Mouse (Mus musculus) kidney, postnatal 10 days (tissue): ENCODE measurements at regions not wholly inside any gene's neighbourhood (a gene's known extent, or its start where the extent isn't known, plus 50 kb on each side); places are given as distances from the start of the nearest gene placed in this dataset.

Source experiments
- DNase-seq: peaks from one replicate; pipeline ENCODE4 v3.0.0; 2021; ENCODE audit warnings: mixed read lengths

GRCm38 (mm10) chr13:107462791-107463190 lies 440.9 kb upstream of the Kif2a start:
- DNase-seq, result no peak

DNA sequence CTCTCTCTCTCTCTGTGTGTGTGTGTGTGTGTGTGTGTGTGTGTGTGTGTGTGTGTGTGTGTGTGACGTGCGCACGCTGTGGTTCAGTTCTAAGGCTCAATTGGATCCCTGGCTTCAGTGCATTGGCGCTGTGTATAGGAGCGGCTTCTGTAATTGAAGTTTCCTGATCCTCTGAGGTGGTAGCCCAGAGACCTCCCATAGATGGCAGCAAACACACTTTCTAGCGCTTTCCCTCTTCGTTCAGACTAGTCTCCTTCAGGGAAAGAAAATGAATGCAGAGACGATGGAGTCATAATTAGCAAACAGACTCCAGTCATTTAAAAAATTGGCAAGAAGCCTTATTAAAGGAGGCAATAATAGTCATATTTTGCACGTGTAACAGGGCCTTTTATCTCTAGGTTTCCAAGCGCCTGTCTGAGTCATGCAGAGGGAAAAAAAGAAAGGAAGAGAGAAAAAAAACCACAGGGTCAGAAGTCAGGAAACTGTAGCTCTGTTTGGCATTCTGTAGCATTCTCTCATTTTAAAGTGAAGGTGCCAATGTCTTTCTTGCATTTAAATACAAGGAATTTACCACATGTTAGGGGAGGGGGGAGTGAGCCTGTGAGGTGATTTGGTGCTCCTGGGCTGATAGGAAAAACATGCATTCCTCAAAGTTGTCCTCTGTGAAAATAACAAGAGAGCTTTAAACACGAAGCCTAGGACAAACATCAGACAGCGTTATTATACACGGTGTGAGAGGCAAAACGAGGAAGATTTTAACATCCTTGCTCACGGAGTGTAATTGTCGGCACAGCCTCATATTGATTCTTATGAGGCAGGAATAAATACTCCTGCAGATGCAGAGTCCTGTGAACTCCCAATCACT lies 439.4 kb upstream of the Kif2a start:
- peak; percentile 78 for DNase-seq

DNA sequence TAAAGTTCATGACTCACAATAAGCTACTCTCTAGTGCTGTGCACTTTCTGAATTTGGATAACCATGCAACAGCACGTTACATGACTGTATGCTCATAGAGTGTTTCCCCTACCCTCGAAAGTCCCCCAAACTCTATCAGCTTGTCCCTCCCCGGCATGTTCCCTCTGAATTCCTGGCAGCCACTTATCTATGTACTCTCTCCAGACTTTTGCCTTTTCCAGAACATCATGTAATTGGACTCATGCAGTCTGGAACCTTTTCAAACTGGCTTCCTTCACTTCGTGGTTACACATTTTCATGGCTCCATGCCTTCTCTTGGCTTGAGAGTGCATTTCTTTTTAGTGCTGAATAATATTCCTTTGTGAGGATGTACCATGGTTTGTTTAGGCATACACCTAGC lies 436.8 kb upstream of the Kif2a start:
- DNase-seq, result no peak

- DNase-seq, result no peak
Measured at GRCm38 (mm10) chr13:107457270-107457669, 435.3 kb upstream of the Kif2a start.

GRCm38 (mm10) chr13:107456394-107456793 lies 434.5 kb upstream of the Kif2a start:
- no peak for DNase-seq

DNA sequence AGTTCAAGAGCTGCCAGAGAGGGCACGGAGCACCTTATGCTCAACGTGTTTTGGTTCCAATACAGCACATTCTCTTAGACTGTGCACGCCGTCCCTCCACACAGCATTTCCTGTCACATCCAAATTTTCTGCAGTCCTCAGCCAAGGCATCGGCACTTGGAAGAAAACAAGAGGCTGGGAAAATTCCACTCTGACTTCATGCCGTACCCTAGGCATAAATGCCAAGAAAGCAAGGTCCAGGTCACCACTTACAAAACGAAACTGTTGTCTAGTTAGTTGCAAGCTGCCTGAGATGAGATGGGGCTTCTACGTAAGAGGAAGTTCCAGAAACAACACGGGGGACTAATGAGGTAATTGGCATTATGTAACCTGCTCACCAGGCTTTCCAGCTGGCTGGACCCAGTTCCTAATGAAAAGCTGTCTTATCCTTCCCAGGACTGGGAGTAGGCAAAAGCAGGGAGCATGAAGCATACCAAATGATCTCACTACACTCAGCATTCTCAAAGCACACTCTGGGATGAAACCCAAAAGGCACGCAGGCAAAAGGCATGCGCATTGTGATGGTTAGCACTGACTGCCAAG lies 427.8 kb upstream of the Kif2a start:
- DNase-seq, result peak; percentile 32

DNA sequence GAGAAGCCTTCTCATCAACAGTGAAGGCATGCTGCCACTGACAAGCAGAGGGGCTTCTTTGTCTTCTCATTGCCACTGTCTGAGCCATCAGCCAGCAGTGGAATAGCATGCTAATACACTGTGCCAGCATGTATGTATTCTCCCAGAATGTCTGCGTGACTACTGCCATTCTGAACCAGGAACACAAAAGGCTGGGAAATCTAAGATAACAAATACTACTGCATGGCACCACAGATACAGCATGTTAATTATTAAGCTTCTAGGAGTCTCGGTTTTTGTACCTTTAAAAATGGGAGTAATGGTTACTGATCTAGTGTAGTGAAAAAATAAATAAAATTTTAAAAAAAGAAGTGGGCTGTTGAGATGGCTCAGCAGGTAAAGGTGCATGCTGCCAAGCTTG lies 425.9 kb upstream of the Kif2a start:
- no peak for DNase-seq

- DNase-seq, result no peak
Measured at GRCm38 (mm10) chr13:107419363-107420155, 397.6 kb upstream of the Kif2a start.

DNA sequence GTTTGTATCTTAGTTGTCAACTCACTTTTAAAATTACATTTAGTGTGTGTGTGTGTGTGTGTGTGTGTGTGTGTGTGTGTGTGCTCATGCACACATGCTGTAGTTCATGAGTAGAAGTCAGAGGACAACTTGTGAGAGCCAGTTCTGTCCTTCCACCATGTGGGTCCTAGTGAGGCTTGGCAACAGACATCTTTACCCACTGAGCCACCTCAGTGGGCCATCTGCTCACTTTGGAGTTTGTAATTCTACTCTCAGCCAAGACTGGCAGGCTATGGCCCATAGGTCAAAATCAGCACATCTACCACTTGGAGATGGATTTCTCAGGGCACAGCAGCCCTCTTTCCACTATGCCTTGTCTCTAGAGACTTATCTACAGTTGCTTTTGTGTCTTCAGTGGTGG lies 388.3 kb upstream of the Kif2a start:
- DNase-seq, result no peak

- DNase-seq, result no peak
Measured at GRCm38 (mm10) chr13:107407674-107408026, 385.7 kb upstream of the Kif2a start.

DNA sequence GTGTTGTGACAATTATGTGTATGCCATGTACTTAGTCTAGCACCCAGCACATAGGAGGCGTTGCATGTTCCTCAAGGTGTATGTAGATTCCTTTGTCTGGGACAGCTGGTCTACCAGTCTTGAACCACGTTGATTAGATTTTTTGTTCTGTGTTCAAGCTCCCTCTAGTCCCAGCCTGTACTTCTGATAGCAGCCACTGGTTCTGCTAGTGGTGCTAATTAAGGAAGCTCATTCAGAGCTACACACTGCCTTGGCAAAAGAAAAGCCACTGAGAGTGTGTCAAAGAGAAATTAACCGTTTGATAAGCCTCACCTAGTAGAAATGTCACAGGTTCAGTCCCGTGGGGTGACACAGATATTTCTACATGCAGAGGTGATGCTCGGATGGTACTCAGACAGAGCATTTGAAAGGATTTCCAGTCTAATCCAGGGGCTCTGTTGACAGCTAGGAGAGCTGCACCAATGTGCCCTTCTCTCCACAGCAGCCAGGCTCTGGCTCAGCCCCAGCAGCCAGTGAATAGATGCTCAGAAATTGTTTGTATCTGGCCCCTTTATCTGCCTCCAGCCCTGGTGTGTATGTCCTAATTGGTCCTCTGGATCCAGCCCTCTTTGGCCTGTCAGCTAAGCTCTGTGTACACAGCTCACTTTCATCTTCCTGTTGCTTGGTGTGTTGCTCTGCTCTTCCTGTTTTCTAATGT lies 385.2 kb upstream of the Kif2a start:
- DNase-seq, result no peak

- no peak for DNase-seq
Measured at GRCm38 (mm10) chr13:107398621-107399363, 376.9 kb upstream of the Kif2a start.

GRCm38 (mm10) chr13:107396036-107396435 lies 374.1 kb upstream of the Kif2a start:
- peak; percentile 14 for DNase-seq

DNA sequence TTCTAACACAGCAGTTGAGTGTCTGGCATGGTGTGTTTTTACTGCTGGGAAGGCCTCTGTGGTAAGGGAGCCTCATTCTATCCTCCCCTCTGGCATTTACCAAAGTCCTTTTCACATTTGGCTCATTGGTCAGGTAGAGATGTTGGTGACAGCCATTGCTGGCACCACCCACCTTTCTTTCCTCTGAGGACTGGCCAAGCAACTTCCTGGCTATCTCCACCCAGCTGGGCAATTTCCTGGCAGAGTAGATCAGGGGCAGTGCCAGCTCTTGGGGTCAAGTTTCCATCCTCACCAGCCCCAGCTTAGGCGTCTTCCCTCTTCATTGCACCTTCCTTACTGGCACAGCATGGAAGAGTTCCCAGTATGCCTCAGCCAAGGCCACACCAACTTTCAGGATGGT lies 372.5 kb upstream of the Kif2a start:
- DNase-seq, result no peak

- DNase-seq, result no peak
Measured at GRCm38 (mm10) chr13:107389535-107390150, 367.7 kb upstream of the Kif2a start.

DNA sequence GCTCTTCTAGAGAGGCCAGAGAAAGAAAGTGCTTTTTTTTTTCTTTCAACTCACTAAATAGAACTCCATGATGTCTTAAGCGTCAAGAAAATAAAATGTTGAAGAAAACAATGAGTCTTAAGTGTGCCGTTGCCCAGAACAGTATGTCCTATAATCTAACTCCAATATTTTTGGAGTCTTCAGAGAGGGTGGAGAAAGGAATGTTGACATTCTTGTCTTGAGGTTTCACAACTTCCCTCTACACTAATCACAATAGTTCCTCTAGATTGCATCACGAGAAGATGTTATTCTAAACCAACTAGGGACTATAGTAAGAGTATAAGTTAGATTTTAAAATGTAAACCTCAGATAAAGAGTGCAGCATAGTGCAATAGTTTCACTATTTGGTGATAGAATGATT lies 367.1 kb upstream of the Kif2a start:
- DNase-seq, result no peak

DNA sequence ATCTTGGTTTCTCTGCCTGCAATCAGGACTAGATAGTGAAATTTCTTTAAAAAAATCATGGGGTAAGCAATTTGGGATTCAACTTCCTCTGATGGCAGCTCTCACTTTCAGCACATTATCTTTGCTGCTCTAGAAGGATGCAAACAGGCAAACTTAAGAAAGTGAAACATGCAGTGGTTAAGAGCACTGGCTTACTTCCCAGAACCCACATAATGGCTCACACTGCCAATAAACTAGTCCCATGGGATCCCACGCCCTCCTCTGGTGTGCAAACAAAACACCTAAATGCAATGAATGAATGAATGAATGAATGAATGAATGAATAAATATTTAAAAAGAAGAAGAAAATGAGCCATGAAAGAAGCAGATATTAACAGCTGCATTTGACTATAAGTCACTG lies 356.1 kb upstream of the Kif2a start:
- no peak for DNase-seq

DNA sequence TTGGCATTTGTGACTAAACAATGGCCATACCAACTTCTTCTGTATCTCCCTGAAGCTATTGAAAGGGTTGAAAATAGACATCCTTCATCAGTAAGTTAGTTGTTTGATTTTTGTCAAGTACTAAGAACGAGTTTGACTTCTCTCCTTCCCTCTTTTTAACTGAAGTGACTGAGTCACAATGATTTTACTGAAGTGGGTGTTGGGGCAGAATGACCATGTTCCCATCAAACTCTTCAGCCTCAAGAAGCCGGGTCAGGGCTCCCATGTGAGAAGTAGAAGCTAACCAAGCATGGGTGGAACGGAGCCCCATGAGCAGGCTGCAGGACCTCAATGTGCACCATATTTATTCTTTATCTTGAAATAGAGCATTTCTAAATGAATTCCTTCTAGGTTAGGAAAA lies 350.7 kb upstream of the Kif2a start:
- no peak for DNase-seq

DNA sequence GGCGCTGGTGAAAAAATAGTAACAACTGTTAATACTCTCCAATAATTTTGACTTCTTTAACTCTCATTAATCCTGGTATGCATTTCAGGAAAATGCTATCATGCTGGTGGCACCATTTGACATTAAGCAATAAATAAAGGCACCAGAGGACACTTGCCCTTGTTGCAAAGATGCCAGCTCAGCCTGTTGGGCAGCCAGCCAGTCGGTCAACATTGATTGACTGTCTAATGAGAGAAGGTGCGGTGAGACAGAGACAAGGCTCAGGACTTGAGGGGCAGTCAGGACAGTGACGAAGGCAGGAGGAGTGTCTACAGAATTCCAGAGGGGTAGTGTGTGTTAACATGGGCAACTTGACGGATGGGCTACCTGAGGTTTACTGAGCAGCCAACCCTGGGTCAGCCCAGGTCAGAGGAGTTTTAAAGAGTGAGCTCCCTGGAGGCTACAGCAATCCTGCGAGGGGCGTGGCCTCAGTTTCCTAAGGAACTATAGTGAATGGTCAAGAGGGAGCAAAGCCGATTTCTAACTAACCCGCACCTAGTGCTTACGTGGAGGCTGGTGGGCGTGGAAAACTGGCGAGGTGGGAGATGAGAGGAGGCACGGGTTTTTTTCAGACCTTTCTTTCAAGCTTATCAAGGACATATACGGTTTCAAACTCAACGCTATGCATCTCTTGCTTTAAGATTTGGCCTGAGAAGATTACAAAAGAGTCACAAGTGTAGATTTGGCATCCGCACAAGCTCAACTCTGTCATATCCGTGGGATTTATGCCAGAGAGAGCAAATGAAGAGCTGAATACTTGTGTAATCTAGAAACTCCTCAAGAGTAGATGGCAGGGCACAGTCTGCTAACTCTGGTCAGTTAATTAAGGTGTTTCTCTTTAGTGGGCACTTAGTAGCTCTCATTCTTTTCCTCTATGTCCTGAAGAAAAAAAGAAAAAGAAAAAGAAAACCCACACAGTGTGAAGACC lies 350.0 kb upstream of the Kif2a start:
- DNase-seq, result peak; percentile 25

GRCm38 (mm10) chr13:107367639-107368038 lies 345.7 kb upstream of the Kif2a start:
- DNase-seq, result no peak

GRCm38 (mm10) chr13:107365766-107366165 lies 343.8 kb upstream of the Kif2a start:
- no peak for DNase-seq
